Mouse (Mus musculus) olfactory bulb, adult 2 months (tissue): ENCODE results near the gene Mecom.

Experiments
- CTCF ChIP-seq: fragments of 200-500 bp; IDR thresholded peaks from 2 replicates; pipeline ENCODE4 v1.5.1; 2012; ENCODE audit warnings: low read depth, mild to moderate bottlenecking, low read length, moderate library complexity; ENCODE audit not compliant: insufficient read depth
- POLR2A ChIP-seq: fragments of 200-500 bp; IDR thresholded peaks from 2 replicates; pipeline ENCODE4 v1.6.1; 2012; ENCODE audit warnings: mild to moderate bottlenecking, low read depth, low read length, moderate library complexity; ENCODE audit not compliant: insufficient read depth

- TF ChIP-seq POLR2A (no peak), CTCF (no peak)
Measured at GRCm38 (mm10) chr3:30519425-30519824, 28.4 kb downstream of the Mecom start.
